Mouse (Mus musculus) small intestine, adult 2 months (tissue): Measurements from ENCODE around the gene Pnma1.

Experiments used
- CTCF ChIP-seq: fragments of 200-500 bp; IDR thresholded peaks from 2 replicates; pipeline ENCODE4 v1.5.1; 2012; ENCODE audit warnings: low read depth, mild to moderate bottlenecking, control low read depth, inconsistent platforms, low read length, moderate library complexity, mixed read lengths; ENCODE audit not compliant: insufficient replicate concordance, insufficient read length; ENCODE audit errors: extremely low read depth
- POLR2A ChIP-seq: fragments of 200-500 bp; IDR thresholded peaks from 2 replicates; pipeline ENCODE4 v1.6.1; 2012; ENCODE audit warnings: low read depth, mild to moderate bottlenecking, control low read depth, inconsistent platforms, low read length, moderate library complexity

DNA sequence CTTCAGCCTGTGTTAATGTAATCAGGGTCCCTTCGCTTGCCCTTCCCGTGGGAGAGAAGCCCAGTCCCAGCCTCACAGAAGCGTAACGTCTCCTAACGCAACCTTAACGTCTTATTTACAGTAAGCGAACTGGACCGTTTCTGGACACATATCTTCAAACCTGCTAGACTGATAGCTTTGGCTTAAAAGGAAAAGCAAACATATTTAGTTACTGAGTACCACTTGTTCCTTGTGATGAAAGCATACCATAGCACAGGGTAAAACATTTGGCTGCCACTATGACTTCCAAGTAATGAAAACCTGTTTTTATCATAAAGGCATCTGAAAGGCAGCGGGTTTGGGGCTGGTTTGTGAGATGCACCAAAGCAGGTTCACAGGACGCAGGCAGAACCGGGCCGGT lies 22.4 kb downstream of the Pnma1 start:
- no peak for TF ChIP-seq CTCF
- no peak for TF ChIP-seq POLR2A
